Mouse (Mus musculus): ENCODE data around the gene Nek9. TPM values are rescaled to one million over a fixed set of nuclear protein-coding genes. Genes with fewer than 3 reads are reported as not detected.

Gene Nek9
- polyA plus RNA-seq, 1 experiment from 2014 or later: 9.4 TPM

DNA sequence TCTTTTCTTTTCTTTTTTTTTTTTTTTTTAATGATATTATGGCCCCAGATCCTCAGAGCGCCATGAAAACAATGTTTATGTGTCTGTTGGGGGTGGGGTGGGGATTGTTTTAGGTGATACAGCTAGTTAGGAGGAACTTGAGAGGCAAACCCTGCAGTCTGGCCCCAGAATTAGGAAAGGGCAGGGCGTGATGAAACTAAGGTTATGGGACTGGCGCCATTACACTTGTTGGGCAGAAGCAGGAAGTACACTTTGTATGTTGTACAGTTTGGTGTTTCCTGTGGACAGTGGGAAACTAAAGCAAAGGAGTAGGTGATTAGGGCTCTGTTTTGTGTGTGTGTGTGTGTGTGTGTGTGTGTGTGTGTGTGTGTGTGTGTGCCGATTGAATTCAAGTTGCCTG, 785 bp upstream of the Nek9 start:
- ATAC-seq (replicated peaks; ENCODE audit: low FRiP score) (no peak), DNase-seq (ENCODE audit: low spot score) (no peak)
- H3K4me1 ChIP-seq (replicated peaks; ENCODE audit: control insufficient read depth, insufficient read depth, low read length): peaks cover 19% of the 10 kb centered on the region
- 0 out of 2 replicates have a peak overlapping the region, but pooled peaks have one; percentile 17 for H3K9ac ChIP-seq (ENCODE audit: low read depth, low read length)
- H3K4me2 ChIP-seq: peak overlapping the region; percentile 83
- peak overlapping the region; percentile 58 for H3K27ac ChIP-seq (ENCODE audit: low read depth, low read length)
- H3K4me3 ChIP-seq (ENCODE audit: low read depth, low read length): peak overlapping the region; percentile 88
- 27% methylated on average over 4 of the region's 4 CpGs for WGBS
- no peaks in the 10 kb centered on the region for H3K27me3 ChIP-seq (replicated peaks; ENCODE audit: control insufficient read depth, insufficient read depth, low read length)
- H3K9me3 ChIP-seq (ENCODE audit: control insufficient read depth, low read length): no peaks in the 10 kb centered on the region
- H3K36me3 ChIP-seq (ENCODE audit: control insufficient read depth, insufficient read depth, low read length): peaks cover 11% of the 10 kb centered on the region

DNA sequence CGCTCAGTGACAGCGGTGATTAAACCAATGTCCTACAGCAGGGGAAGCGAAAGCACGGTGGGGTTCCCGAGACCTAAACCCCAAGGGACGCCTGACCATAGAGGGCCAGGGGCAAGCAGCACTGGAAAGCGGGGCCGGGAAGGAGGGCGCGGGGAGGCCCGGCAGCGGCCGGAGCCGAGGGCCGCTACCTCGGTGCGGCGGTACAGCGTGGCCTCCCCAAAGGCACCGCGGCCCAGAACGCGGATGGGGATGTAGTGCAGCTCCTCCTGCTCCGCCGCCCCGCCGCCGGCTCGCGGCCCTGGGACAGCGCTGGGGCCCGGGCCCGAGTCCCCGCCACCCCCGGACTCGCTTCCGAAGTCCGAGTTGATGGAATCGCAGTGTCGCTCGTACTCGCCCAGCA, 347 bp downstream of the Nek9 start:
- Histone ChIP-seq H3K27ac (ENCODE audit: low read depth, low read length) (peak overlapping the region; percentile 80), H3K4me1 (replicated peaks; ENCODE audit: control insufficient read depth, insufficient read depth, low read length) (peaks cover 19% of the 10 kb centered on the region), H3K9me3 (ENCODE audit: control insufficient read depth, low read length) (no peaks in the 10 kb centered on the region), H3K4me3 (ENCODE audit: low read depth, low read length) (peak overlapping the region; percentile 88), H3K36me3 (ENCODE audit: control insufficient read depth, insufficient read depth, low read length) (peaks cover 18% of the 10 kb centered on the region), H3K9ac (ENCODE audit: low read depth, low read length) (peak overlapping the region; percentile 96), H3K27me3 (replicated peaks; ENCODE audit: control insufficient read depth, insufficient read depth, low read length) (no peaks in the 10 kb centered on the region), H3K4me2 (peak overlapping the region; percentile 83)
- ATAC-seq (replicated peaks; ENCODE audit: low FRiP score) (peak; percentile 67), DNase-seq (ENCODE audit: low spot score) (no peak)
- WGBS: under 1% methylated on average over 32 of the region's 42 CpGs

GRCm38 (mm10) chr12:85337567-85338311, 1.4 kb downstream of the Nek9 start:
- H3K27ac ChIP-seq (ENCODE audit: low read depth, low read length): no peak overlapping the region
- peaks cover 18% of the 10 kb centered on the region for H3K36me3 ChIP-seq (ENCODE audit: control insufficient read depth, insufficient read depth, low read length)
- no peak for DNase-seq (ENCODE audit: low spot score)
- peak; percentile 61 for ATAC-seq (replicated peaks; ENCODE audit: low FRiP score)
- H3K27me3 ChIP-seq (replicated peaks; ENCODE audit: control insufficient read depth, insufficient read depth, low read length): no peaks in the 10 kb centered on the region
- peaks cover 19% of the 10 kb centered on the region for H3K4me1 ChIP-seq (replicated peaks; ENCODE audit: control insufficient read depth, insufficient read depth, low read length)
- no peaks in the 10 kb centered on the region for H3K9me3 ChIP-seq (ENCODE audit: control insufficient read depth, low read length)
- 64% methylated on average over 6 of the region's 6 CpGs for WGBS
- H3K4me3 ChIP-seq (ENCODE audit: low read depth, low read length): peak overlapping the region; percentile 88
- peak overlapping the region; percentile 83 for H3K4me2 ChIP-seq
- no peak overlapping the region for H3K9ac ChIP-seq (ENCODE audit: low read depth, low read length)

- no peaks in the 10 kb centered on the region for H3K9me3 ChIP-seq (ENCODE audit: control insufficient read depth, low read length)
- H3K4me3 ChIP-seq (ENCODE audit: low read depth, low read length): no peak overlapping the region
- no peaks in the 10 kb centered on the region for H3K27me3 ChIP-seq (replicated peaks; ENCODE audit: control insufficient read depth, insufficient read depth, low read length)
- H3K4me2 ChIP-seq: no peak overlapping the region
- WGBS: 86% methylated on average over 7 of the region's 7 CpGs
- H3K27ac ChIP-seq (ENCODE audit: low read depth, low read length): no peak overlapping the region
- H3K9ac ChIP-seq (ENCODE audit: low read depth, low read length): no peak overlapping the region
- no peak for ATAC-seq (replicated peaks; ENCODE audit: low FRiP score)
- peaks cover 40% of the 10 kb centered on the region for H3K36me3 ChIP-seq (ENCODE audit: control insufficient read depth, insufficient read depth, low read length)
- H3K4me1 ChIP-seq (replicated peaks; ENCODE audit: control insufficient read depth, insufficient read depth, low read length): no peaks in the 10 kb centered on the region
- no peak for DNase-seq (ENCODE audit: low spot score)
These were observed 9.0 kb downstream of the Nek9 start for GRCm38 (mm10) chr12:85330153-85330552.

DNA sequence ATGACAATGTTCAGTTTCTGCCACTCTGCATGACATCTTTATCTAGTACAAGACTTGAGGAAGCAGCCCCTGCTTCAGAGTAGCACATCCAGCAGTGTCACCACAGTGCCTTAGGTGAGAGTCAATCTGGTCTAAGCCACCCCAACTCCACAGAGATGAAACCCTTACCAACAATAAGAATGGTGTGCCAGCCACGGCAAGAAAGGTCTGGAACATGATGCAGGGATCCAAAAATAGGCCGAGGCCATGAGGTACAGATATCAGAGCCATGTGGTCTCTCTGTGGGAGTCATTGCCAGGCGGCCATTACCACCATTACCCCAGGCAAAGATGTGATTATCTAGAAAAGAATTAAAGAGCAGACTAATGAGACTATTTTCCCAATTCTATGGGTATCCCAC, 30.5 kb downstream of the Nek9 start:
- no peak overlapping the region for H3K4me3 ChIP-seq (ENCODE audit: low read depth, low read length)
- no peaks in the 10 kb centered on the region; the same call in 1 of the 2 replicates for H3K4me1 ChIP-seq (replicated peaks; ENCODE audit: control insufficient read depth, insufficient read depth, low read length)
- DNase-seq (ENCODE audit: low spot score) (no peak), ATAC-seq (replicated peaks; ENCODE audit: low FRiP score) (no peak)
- peaks cover 58% of the 10 kb centered on the region for H3K36me3 ChIP-seq (ENCODE audit: control insufficient read depth, insufficient read depth, low read length)
- no peaks in the 10 kb centered on the region for H3K9me3 ChIP-seq (ENCODE audit: control insufficient read depth, low read length)
- H3K27me3 ChIP-seq (replicated peaks; ENCODE audit: control insufficient read depth, insufficient read depth, low read length): no peaks in the 10 kb centered on the region
- no peak overlapping the region for H3K9ac ChIP-seq (ENCODE audit: low read depth, low read length)
- 78% methylated on average over 3 of the region's 3 CpGs for WGBS
- H3K27ac ChIP-seq (ENCODE audit: low read depth, low read length): no peak overlapping the region
- no peak overlapping the region for H3K4me2 ChIP-seq

- ATAC-seq (replicated peaks; ENCODE audit: low FRiP score): 0 out of 2 replicates have a peak, but pooled peaks have one; percentile 51
- H3K27me3 ChIP-seq (replicated peaks; ENCODE audit: control insufficient read depth, insufficient read depth, low read length): no peaks in the 10 kb centered on the region
- H3K27ac ChIP-seq (ENCODE audit: low read depth, low read length): peak overlapping the region; percentile 3; the same call in 1 of the 2 replicates
- peaks cover 53% of the 10 kb centered on the region for H3K36me3 ChIP-seq (ENCODE audit: control insufficient read depth, insufficient read depth, low read length)
- 49% methylated on average over 16 of the region's 16 CpGs for WGBS
- peak overlapping the region; percentile 20 for H3K9ac ChIP-seq (ENCODE audit: low read depth, low read length)
- H3K4me2 ChIP-seq: peak overlapping the region; percentile 39
- H3K9me3 ChIP-seq (ENCODE audit: control insufficient read depth, low read length): no peaks in the 10 kb centered on the region
- 0 out of 2 replicates have a peak overlapping the region, but pooled peaks have one; percentile 5 for H3K4me3 ChIP-seq (ENCODE audit: low read depth, low read length)
- no peaks in the 10 kb centered on the region; the same call in 1 of the 2 replicates for H3K4me1 ChIP-seq (replicated peaks; ENCODE audit: control insufficient read depth, insufficient read depth, low read length)
- peak; percentile 70 for DNase-seq (ENCODE audit: low spot score)
These were observed 33.8 kb downstream of the Nek9 start for GRCm38 (mm10) chr12:85305247-85305892.

DNA sequence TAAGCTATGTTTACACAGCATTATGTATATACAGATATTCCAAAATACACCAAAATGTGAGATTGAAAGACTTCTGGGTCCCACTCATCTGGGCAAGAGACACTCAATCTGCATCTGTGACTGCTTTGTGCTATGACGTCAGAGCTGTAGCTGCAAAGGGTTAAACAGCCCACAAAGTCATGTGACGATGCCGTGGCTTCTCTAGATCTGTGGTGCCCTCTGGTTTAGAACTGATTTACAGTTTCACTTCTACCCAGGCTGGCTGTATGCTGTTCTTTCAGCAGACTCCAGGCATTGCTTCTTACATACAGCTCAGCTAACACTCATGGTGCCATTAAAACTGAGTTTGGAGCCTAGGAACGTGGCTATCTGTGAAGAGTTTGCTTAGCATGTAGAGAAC, 34.4 kb downstream of the Nek9 start:
- H3K27ac ChIP-seq (ENCODE audit: low read depth, low read length): no peak overlapping the region
- no peaks in the 10 kb centered on the region for H3K9me3 ChIP-seq (ENCODE audit: control insufficient read depth, low read length)
- DNase-seq (ENCODE audit: low spot score) (no peak), ATAC-seq (replicated peaks; ENCODE audit: low FRiP score) (no peak)
- peaks cover 47% of the 10 kb centered on the region for H3K36me3 ChIP-seq (ENCODE audit: control insufficient read depth, insufficient read depth, low read length)
- no peak overlapping the region for H3K4me2 ChIP-seq
- no peaks in the 10 kb centered on the region; the same call in 1 of the 2 replicates for H3K4me1 ChIP-seq (replicated peaks; ENCODE audit: control insufficient read depth, insufficient read depth, low read length)
- no peaks in the 10 kb centered on the region for H3K27me3 ChIP-seq (replicated peaks; ENCODE audit: control insufficient read depth, insufficient read depth, low read length)
- H3K4me3 ChIP-seq (ENCODE audit: low read depth, low read length): no peak overlapping the region
- 76% methylated on average over 4 of the region's 4 CpGs for WGBS
- no peak overlapping the region for H3K9ac ChIP-seq (ENCODE audit: low read depth, low read length)

DNA sequence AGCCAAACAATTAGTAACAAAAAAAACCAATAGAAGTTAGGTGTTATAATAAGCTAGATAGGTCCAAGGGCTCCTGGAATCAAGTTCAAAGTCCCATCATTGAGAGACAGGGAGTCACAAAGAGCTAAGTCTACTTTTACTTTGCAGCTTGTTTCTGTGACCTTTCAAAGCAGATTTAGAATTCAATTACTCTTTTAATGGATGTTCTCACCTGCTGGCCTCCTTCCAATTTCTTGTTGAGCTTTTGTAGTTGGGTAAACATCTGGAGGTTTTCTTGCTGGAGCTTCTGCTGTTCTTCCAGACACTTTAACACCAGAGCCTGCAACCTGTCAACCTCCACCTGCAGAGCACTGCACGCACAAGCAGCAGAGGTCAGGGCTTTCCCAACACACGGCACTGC, 35.9 kb downstream of the Nek9 start:
- H3K9me3 ChIP-seq (ENCODE audit: control insufficient read depth, low read length): no peaks in the 10 kb centered on the region
- no peak overlapping the region for H3K27ac ChIP-seq (ENCODE audit: low read depth, low read length)
- ATAC-seq (replicated peaks; ENCODE audit: low FRiP score) (no peak), DNase-seq (ENCODE audit: low spot score) (no peak)
- no peak overlapping the region for H3K9ac ChIP-seq (ENCODE audit: low read depth, low read length)
- H3K27me3 ChIP-seq (replicated peaks; ENCODE audit: control insufficient read depth, insufficient read depth, low read length): no peaks in the 10 kb centered on the region
- 78% methylated on average over 2 of the region's 2 CpGs for WGBS
- no peak overlapping the region for H3K4me2 ChIP-seq
- no peaks in the 10 kb centered on the region; the same call in 1 of the 2 replicates for H3K4me1 ChIP-seq (replicated peaks; ENCODE audit: control insufficient read depth, insufficient read depth, low read length)
- no peak overlapping the region for H3K4me3 ChIP-seq (ENCODE audit: low read depth, low read length)
- peaks cover 38% of the 10 kb centered on the region for H3K36me3 ChIP-seq (ENCODE audit: control insufficient read depth, insufficient read depth, low read length)

Measured in liver, embryonic 11.5 days (tissue).